Mouse (Mus musculus) lung, embryonic 16.5 days (tissue): ENCODE results near the gene Dgkg. TPM values are rescaled to one million over a fixed set of nuclear protein-coding genes. Genes with fewer than 3 reads are reported as not detected.

ENCODE experiments used
- ATAC-seq: fragments of 200-750 bp; cut with Nextera tagmentation; 2 replicates; pipeline ENCODE4 v1.8.0; 2017; ENCODE audit warnings: low read depth, mild to moderate bottlenecking, moderate library complexity
- H3K27ac ChIP-seq: fragments of 300-500 bp; sonication (generic); 2 replicates; pipeline ENCODE4 v1.5.1; 2014; ENCODE audit warnings: mild to moderate bottlenecking, control low read depth, low read length
- H3K27me3 ChIP-seq: fragments of 300-500 bp; sonication (generic); 2 replicates; pipeline ENCODE4 v1.6.1; 2014; ENCODE audit warnings: low read depth, low read length, mixed read lengths; ENCODE audit not compliant: control insufficient read depth, insufficient read depth
- H3K36me3 ChIP-seq: fragments of 300-500 bp; sonication (generic); 2 replicates; pipeline ENCODE4 v1.6.1; 2014; ENCODE audit warnings: low read length; ENCODE audit not compliant: control insufficient read depth, insufficient read depth
- H3K4me1 ChIP-seq: fragments of 300-500 bp; sonication (generic); replicated peaks from 2 replicates; pipeline ENCODE4 v1.6.1; 2014; ENCODE audit warnings: low read length, mixed read lengths; ENCODE audit not compliant: control insufficient read depth, insufficient read depth
- H3K4me2 ChIP-seq: fragments of 300-500 bp; sonication (generic); 2 replicates; pipeline ENCODE4 v1.6.1; 2014; ENCODE audit warnings: low read depth, low read length, control low read depth
- H3K4me3 ChIP-seq: fragments of 300-500 bp; sonication (generic); 2 replicates; pipeline ENCODE4 v1.5.1; 2014; ENCODE audit warnings: mild to moderate bottlenecking, low read length, control low read depth
- H3K9ac ChIP-seq: fragments of 300-500 bp; sonication (generic); 2 replicates; pipeline ENCODE4 v1.6.1; 2014; ENCODE audit warnings: low read length, control low read depth
- H3K9me3 ChIP-seq: fragments of 300-500 bp; sonication (generic); 2 replicates; pipeline ENCODE4 v1.6.1; 2016; ENCODE audit warnings: low read length; ENCODE audit not compliant: control insufficient read depth
- WGBS: fragments of 180-500 bp; shearing (Covaris S2); extraction: QIAGEN DNeasy Blood & Tissue Kit; methylation state at CpG from one replicate; pipeline ENCODE4 v1.1.7; 2014; 5-methylcytosine and 5-hydroxymethylcytosine counted together
- polyA plus RNA-seq: library from polyadenylated mRNA; unstranded; fragments of >200 nt; fragmentation: Nextera tagmentation; extraction: Ambion mirVana; gene quantifications from 2 replicates; pipeline ENCODE4 v1.2.1, GENCODE M21; 2015

Gene Dgkg
- polyA plus RNA-seq, 1 experiment from 2014 or later = 1.2 TPM

- ATAC-seq = no peak
- Histone ChIP-seq H3K27me3 (no peaks in the 10 kb centered on the region), H3K4me1 (no peaks in the 10 kb centered on the region), H3K4me2 (no peak overlapping the region), H3K36me3 (no peaks in the 10 kb centered on the region), H3K9ac (no peak overlapping the region), H3K9me3 (no peaks in the 10 kb centered on the region), H3K4me3 (no peak overlapping the region), H3K27ac (no peak overlapping the region)
- 76% methylated on average over 4 of the region's 4 CpGs for WGBS
Observed at GRCm38 (mm10) chr16:22633063-22633462, 24.0 kb downstream of the Dgkg start.

GRCm38 (mm10) chr16:22630351-22630750 is 26.7 kb downstream of the Dgkg start:
- no peaks in the 10 kb centered on the region for H3K36me3 ChIP-seq
- no peak for ATAC-seq

GRCm38 (mm10) chr16:22629900-22630299 is 27.1 kb downstream of the Dgkg start:
- Histone ChIP-seq H3K4me1 (no peaks in the 10 kb centered on the region), H3K9ac (no peak overlapping the region), H3K36me3 (no peaks in the 10 kb centered on the region), H3K27me3 (peaks cover 3% of the 10 kb centered on the region), H3K4me2 (no peak overlapping the region), H3K4me3 (no peak overlapping the region), H3K9me3 (no peaks in the 10 kb centered on the region), H3K27ac (no peak overlapping the region)
- 80% methylated on average over 4 of the region's 4 CpGs for WGBS
- no peak for ATAC-seq

More at GRCm38 (mm10) chr16:22630351-22630750, 26.7 kb downstream of the Dgkg start:
- Histone ChIP-seq H3K9ac (no peak overlapping the region), H3K27ac (no peak overlapping the region), H3K4me3 (no peak overlapping the region), H3K4me2 (no peak overlapping the region), H3K4me1 (no peaks in the 10 kb centered on the region), H3K27me3 (peaks cover 3% of the 10 kb centered on the region), H3K9me3 (no peaks in the 10 kb centered on the region)
- 66% methylated on average over 4 of the region's 4 CpGs for WGBS

GRCm38 (mm10) chr16:22625987-22626386 is 31.0 kb downstream of the Dgkg start:
- Histone ChIP-seq H3K9me3 (no peaks in the 10 kb centered on the region), H3K4me2 (no peak overlapping the region), H3K27ac (no peak overlapping the region), H3K4me1 (no peaks in the 10 kb centered on the region; the same call in 1 of the 2 replicates), H3K36me3 (no peaks in the 10 kb centered on the region), H3K27me3 (peaks cover 3% of the 10 kb centered on the region), H3K4me3 (no peak overlapping the region), H3K9ac (no peak overlapping the region)
- ATAC-seq = no peak
- WGBS = 89% methylated on average over 5 of the region's 5 CpGs

- 69% methylated on average over 5 of the region's 5 CpGs for WGBS
- Histone ChIP-seq H3K27ac (no peak overlapping the region), H3K4me2 (no peak overlapping the region), H3K9me3 (no peaks in the 10 kb centered on the region), H3K4me1 (no peaks in the 10 kb centered on the region; the same call in 1 of the 2 replicates), H3K27me3 (peaks cover 3% of the 10 kb centered on the region), H3K9ac (no peak overlapping the region), H3K36me3 (no peaks in the 10 kb centered on the region), H3K4me3 (no peak overlapping the region)
- no peak for ATAC-seq
Observed at GRCm38 (mm10) chr16:22625412-22625811, 31.6 kb downstream of the Dgkg start.

GRCm38 (mm10) chr16:22622286-22622685 is 34.7 kb downstream of the Dgkg start:
- H3K27me3 ChIP-seq = peaks cover 4% of the 10 kb centered on the region
- no peak overlapping the region for H3K9ac ChIP-seq
- WGBS = 20% methylated on average over 9 of the region's 9 CpGs
- no peaks in the 10 kb centered on the region for H3K9me3 ChIP-seq
- H3K36me3 ChIP-seq = no peaks in the 10 kb centered on the region
- no peak overlapping the region for H3K27ac ChIP-seq
- peak; percentile 26; the same call in 1 of the 2 replicates for ATAC-seq
- no peaks in the 10 kb centered on the region; the same call in 1 of the 2 replicates for H3K4me1 ChIP-seq
- H3K4me3 ChIP-seq = no peak overlapping the region
- H3K4me2 ChIP-seq = 0 out of 2 replicates have a peak overlapping the region, but pooled peaks have one; percentile 21

- H3K4me1 ChIP-seq = no peaks in the 10 kb centered on the region; the same call in 1 of the 2 replicates
- no peak overlapping the region for H3K9ac ChIP-seq
- H3K27ac ChIP-seq = no peak overlapping the region
- no peaks in the 10 kb centered on the region for H3K36me3 ChIP-seq
- H3K9me3 ChIP-seq = no peaks in the 10 kb centered on the region
- peaks cover 8% of the 10 kb centered on the region for H3K27me3 ChIP-seq
- no peak overlapping the region for H3K4me2 ChIP-seq
- no peak overlapping the region for H3K4me3 ChIP-seq
- no peak for ATAC-seq
- WGBS = 75% methylated on average over 13 of the region's 13 CpGs
Observed at GRCm38 (mm10) chr16:22621299-22621920, 35.6 kb downstream of the Dgkg start.

GRCm38 (mm10) chr16:22618424-22619056 is 38.5 kb downstream of the Dgkg start:
- H3K4me3 ChIP-seq = no peak overlapping the region
- WGBS = 55% methylated on average over 8 of the region's 8 CpGs
- H3K9ac ChIP-seq = no peak overlapping the region
- H3K9me3 ChIP-seq = no peaks in the 10 kb centered on the region
- H3K4me2 ChIP-seq = no peak overlapping the region
- H3K27me3 ChIP-seq = peaks cover 5% of the 10 kb centered on the region; the same call in 1 of the 2 replicates
- ATAC-seq = no peak
- H3K27ac ChIP-seq = no peak overlapping the region
- no peaks in the 10 kb centered on the region; the same call in 1 of the 2 replicates for H3K4me1 ChIP-seq
- no peaks in the 10 kb centered on the region for H3K36me3 ChIP-seq

- WGBS = 58% methylated on average over 4 of the region's 4 CpGs
- Histone ChIP-seq H3K9me3 (no peaks in the 10 kb centered on the region), H3K9ac (no peak overlapping the region), H3K4me3 (no peak overlapping the region), H3K36me3 (no peaks in the 10 kb centered on the region), H3K4me1 (no peaks in the 10 kb centered on the region), H3K27me3 (peaks cover 8% of the 10 kb centered on the region; the same call in 1 of the 2 replicates), H3K27ac (no peak overlapping the region), H3K4me2 (no peak overlapping the region)
- no peak for ATAC-seq
Observed at GRCm38 (mm10) chr16:22615805-22616204, 41.2 kb downstream of the Dgkg start.
